Mouse (Mus musculus) myocyte (in vitro differentiated cells): Measurements from ENCODE around the gene 1700016C15Rik.

Source experiments
- E2F4 ChIP-seq: IDR thresholded peaks from one replicate; pipeline ENCODE4 v1.6.1; 2011; ENCODE audit warnings: mild to moderate bottlenecking, control low read depth, moderate library complexity; ENCODE audit not compliant: insufficient read depth
- MAX ChIP-seq: IDR thresholded peaks from one replicate; pipeline ENCODE4 v1.6.1; 2011; ENCODE audit warnings: low read depth, mild to moderate bottlenecking, control low read depth
- POLR2A ChIP-seq: IDR thresholded peaks from one replicate; pipeline ENCODE4 v1.6.1; 2011; ENCODE audit warnings: low read depth, mild to moderate bottlenecking, control low read depth, moderate library complexity; ENCODE audit not compliant: insufficient read length
- REST ChIP-seq: IDR thresholded peaks from one replicate; pipeline ENCODE4 v1.6.1; 2011; ENCODE audit warnings: mild to moderate bottlenecking, control low read depth, moderate library complexity; ENCODE audit not compliant: insufficient read depth, insufficient read length
- TCF12 ChIP-seq: IDR thresholded peaks from one replicate; pipeline ENCODE4 v1.6.1; 2011; ENCODE audit warnings: mild to moderate bottlenecking, control low read depth; ENCODE audit not compliant: poor library complexity, insufficient read depth, severe bottlenecking

- TF ChIP-seq POLR2A, result no peak
- TF ChIP-seq MAX, result no peak
- TF ChIP-seq TCF12, result no peak
- TF ChIP-seq E2F4, result no peak
- no peak for TF ChIP-seq REST
Measured at GRCm38 (mm10) chr1:177683931-177684836, 45.4 kb upstream of the 1700016C15Rik start.
